Mouse (Mus musculus): ENCODE data around the gene Herpud1.
"Not testable (repeated sequence)": the region's sequence is repeated elsewhere in the genome, so short reads cannot be mapped to it uniquely, and the experiment has no call there.

The Herpud1 gene

GRCm38 (mm10) chr8:94376176-94376575 is 10.1 kb upstream of the Herpud1 start:
- DNase-seq: no peak

DNA sequence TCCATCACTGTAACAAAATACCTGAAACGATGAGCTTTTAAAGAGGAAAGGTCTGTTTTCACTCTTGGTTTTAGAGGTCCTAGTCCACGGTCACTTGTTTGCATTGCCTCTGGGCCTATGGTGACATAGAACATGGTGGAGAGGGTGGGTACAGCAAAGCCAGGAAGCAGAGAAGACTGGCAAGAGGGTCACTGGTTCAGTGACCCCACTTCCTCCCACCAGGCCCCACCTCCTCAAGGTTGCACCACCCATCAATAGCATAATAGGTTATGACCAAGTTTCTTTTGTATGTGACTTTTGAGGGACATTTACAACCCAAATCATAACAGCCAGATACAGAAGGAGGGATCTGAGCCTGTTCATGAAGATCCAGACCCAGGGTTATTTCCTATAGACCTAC is 9.7 kb upstream of the Herpud1 start:
- DNase-seq: no peak

GRCm38 (mm10) chr8:94377031-94377430 is 9.2 kb upstream of the Herpud1 start:
- DNase-seq: no peak

DNA sequence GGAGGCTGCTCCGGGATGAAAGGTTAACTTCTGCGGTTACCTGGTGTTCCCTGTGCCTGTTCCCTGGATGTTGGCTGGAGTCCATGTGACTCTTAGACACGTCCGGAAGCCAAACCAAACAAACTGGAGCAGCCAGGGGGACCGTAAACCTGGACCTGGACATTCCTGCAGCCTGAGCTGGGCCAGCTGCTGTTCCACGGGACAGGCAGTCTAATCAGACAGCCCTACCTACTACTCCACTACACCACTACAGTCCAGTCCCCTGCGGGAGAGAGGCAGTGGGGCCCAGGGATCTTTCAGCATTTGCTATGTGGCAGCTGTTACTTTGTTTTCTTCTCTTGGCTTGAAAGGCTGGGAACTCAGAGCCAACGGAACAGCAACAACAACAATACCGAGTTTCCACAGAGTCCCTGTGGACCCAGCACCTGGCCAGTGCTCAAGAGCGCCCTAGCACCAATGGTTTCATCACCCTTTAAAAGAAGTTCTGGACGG is 8.5 kb upstream of the Herpud1 start:
- DNase-seq: no peak

- DNase-seq: no peak
Measured at GRCm38 (mm10) chr8:94378763-94379415, 7.3 kb upstream of the Herpud1 start.

GRCm38 (mm10) chr8:94379686-94380085 is 6.6 kb upstream of the Herpud1 start:
- DNase-seq: no peak

DNA sequence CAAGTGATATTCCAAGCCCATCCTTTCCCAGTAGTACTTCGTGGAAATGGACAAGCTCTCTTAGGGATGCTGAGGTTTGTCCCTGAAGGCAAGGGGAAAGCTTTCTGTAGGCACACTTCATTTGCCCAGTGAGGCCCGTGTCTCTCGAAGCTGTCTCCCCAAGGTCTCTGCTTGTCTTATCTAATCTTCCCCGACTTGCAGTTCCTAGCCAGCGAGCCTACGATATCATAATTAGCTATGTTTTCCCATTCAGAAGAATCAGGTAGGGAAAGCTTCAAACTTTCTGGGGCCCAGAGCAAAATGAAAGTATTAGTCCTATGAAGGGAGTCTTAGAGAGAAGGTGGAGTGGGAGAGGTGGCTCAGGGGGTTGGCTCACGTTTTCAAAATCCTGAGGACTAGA is 2.1 kb upstream of the Herpud1 start:
- no peak for DNase-seq

GRCm38 (mm10) chr8:94385506-94386213 is 578 bp upstream of the Herpud1 start:
- no peak for DNase-seq

- DNase-seq: peak; percentile 65
Measured at GRCm38 (mm10) chr8:94387027-94387684, 918 bp downstream of the Herpud1 start.

DNA sequence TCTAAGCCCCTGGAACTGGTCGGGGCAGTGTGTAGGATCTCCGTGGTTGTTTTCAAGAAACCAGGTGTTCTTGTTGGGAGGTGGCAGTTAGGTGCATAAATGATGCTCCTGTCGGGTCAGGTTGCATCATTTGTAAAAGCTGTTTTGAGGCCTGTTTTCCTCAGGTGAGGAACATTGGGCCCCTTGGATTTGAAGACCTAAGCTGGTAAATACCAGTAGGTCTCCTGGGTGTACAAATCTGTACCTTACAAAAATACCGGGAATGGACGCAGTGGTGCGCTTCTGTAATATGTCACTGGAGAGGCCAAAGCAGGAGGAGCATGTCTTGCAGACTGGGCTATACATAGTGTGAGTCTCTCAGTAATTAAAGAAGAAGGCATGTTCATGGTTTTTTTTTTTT is 1.5 kb downstream of the Herpud1 start:
- DNase-seq: no peak

- DNase-seq: no peak
Measured at GRCm38 (mm10) chr8:94389531-94389930, 3.3 kb downstream of the Herpud1 start.

DNA sequence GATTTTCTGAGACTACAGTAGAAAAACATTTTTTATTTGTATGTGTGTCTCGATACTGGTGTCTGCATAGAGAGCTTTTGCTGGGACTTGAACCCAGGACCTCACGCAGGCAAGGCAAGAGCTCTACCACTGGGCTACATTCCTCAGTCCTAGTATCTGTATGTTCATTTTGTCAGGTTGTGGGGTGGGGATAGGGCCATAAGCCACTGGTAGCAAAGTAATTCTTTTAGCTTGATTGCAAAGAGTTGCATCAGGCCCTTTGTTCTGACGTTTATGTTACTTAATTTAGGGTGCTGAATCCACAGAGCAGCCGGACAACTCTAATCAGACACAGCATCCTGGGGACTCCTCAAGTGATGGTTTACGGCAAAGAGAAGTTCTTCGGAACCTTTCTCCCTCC is 4.2 kb downstream of the Herpud1 start:
- DNase-seq: no peak

- DNase-seq: no peak
Measured at GRCm38 (mm10) chr8:94390910-94391309, 4.7 kb downstream of the Herpud1 start.

DNA sequence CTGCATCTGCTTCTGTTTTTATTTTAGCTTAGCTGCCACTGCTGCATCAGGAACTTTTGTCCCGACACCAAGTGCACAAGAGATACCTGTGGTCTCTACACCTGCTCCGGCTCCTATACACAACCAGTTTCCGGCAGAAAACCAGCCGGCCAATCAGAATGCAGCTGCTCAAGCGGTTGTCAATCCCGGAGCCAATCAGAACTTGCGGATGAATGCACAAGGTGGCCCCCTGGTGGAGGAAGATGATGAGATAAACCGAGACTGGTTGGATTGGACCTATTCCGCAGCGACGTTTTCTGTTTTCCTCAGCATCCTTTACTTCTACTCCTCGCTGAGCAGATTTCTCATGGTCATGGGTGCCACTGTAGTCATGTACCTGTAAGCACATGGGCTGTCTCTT is 5.9 kb downstream of the Herpud1 start:
- DNase-seq: peak; percentile 70

GRCm38 (mm10) chr8:94392648-94393047 is 6.4 kb downstream of the Herpud1 start:
- DNase-seq: no peak

- no peak for DNase-seq
Measured at GRCm38 (mm10) chr8:94395851-94396540, 9.8 kb downstream of the Herpud1 start.

DNA sequence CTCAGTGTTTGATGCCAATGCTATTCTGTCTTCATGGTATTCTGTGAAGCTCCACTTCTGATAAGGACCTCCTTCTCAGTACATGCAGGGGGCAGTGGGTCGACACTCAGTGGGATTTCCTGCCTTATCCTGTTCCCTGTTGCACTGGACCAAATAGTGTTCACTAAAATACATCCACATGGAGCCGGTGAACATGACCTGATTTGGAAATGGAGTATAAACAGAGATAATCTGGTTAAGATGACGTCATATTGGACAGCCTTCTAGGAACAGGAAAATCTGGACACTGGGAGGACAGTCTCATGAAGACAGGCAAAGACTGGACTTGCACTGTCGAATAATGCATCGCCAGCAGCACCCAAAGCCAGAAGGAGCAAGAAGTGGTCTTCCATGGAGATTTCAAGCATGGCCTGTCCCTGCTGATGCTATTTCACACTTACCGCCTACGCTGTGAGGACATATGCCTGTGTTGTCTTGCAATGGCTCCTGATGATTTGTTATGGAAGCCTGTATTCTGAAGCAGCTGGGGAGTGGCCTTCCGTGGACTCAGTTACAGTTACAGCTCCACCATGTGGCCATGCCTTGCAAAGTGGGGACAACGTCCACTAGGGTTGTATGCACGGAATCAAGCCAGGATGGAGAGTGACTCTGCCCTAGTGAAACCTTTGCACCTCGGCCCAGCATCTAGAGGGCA is 10.9 kb downstream of the Herpud1 start:
- DNase-seq: peak; percentile 70

- DNase-seq: peak; percentile 56
Measured at GRCm38 (mm10) chr8:94398587-94398986, 12.3 kb downstream of the Herpud1 start.

GRCm38 (mm10) chr8:94399361-94399953 is 13.2 kb downstream of the Herpud1 start:
- no peak for DNase-seq

DNA sequence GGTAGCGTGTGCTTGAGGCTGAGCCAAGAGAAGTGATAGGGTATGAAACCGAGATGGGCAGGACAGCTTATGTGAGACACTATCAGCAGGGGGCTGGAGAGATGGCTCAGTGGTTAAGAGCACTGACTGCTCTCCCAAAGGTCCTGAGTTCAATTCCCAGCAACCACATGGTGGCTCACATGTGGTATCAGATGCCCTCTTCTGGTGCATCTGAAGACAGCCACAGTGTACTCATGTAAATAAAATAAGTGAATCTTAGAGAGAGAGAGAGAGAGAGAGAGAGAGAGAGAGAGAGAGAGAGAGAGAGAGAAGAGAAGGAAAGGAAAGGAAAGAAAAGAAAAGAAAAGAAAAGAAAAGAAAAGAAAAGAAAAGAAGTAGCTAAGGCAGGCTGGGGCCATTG is 13.7 kb downstream of the Herpud1 start:
- not testable (repeated sequence) for DNase-seq

DNA sequence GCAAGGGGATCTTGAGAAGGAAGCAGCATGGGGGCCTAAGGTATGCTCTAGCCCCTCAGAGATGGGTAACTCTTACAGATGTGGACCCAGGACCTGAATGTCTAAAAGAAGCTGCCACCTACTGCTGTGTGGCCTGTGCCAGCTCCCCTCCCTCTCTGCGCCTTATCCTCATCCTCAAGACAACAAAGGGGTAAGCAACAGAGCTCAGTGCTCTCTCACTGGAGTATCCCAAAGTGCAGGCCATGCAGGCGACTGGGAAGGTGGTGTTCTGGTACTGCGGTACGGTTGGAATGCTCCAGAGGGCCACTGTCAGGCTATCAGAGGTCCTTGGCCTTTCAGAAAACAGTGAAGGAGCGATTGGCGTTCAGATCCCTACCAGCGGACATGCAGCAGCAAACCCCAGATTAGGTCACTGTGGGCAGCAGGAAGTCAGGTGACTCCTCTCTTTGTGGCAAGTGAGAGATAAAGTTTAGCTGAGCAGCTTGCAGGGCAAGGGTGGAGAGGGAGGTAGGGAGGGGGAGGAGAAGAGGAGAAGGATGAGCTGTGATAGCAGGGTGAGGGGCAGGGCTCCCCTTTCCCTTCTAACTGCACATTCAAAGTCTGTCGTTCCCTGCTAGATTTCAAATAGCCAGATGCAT is 22.3 kb downstream of the Herpud1 start:
- no peak for DNase-seq

DNA sequence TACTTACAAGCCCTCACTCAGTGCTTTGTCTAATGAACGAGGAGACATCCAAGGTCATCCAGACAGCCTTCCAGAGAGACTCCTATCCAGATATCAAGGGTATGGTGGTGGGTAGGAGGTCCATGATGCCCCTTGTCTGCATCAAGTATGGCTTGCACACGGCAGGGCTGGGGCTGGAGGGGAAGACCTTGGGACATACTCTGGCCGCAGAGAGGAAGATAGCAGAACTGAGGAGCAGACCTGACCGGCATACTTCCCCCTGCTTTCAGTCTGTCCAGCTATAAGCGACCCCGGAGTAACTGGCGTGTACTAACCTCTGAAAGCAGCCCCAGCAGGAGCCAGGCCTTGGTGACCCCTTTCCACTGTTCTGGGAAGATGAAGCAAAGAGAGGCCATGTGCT is 23.3 kb downstream of the Herpud1 start:
- no peak for DNase-seq
